Mouse (Mus musculus): ENCODE measurements around the gene Luc7l. TPM values are rescaled to one million over a fixed set of nuclear protein-coding genes. Genes with fewer than 3 reads are reported as not detected.
"Not testable (repeated sequence)": the region's sequence is repeated elsewhere in the genome, so short reads cannot be mapped to it uniquely, and the experiment has no call there.

Gene Luc7l
- polyA plus RNA-seq, 1 experiment, result 23.7 TPM

GRCm38 (mm10) chr17:26244101-26244841 lies 8.4 kb upstream of the Luc7l start, which contains the start of gene Fam234a:
Gene Fam234a, minus strand, starts transcription at chr17:26244242.
- no peaks in the 10 kb centered on the region for H3K36me3 ChIP-seq (replicated peaks; ENCODE audit: low read length)
- H3K4me3 ChIP-seq (replicated peaks), result peak within 1 kb of the TSS; percentile 96
- no peaks in the 10 kb centered on the region for H3K27me3 ChIP-seq (replicated peaks)
- H3K9me3 ChIP-seq, result 0 out of 2 replicates have a peak, but pooled peaks cover 5% of the 10 kb centered on the region
- H3K4me1 ChIP-seq, result peaks cover 46% of the 10 kb centered on the region
- 0 out of 2 replicates have a peak, but pooled peaks have one; percentile 32 for TF ChIP-seq FLI1 (IDR thresholded peaks at IDR 0.05; ENCODE audit: low read length)
- TF ChIP-seq GATA1 (IDR thresholded peaks at IDR 0.05; ENCODE audit: borderline replicate concordance, low read length), result no peak

GRCm38 (mm10) chr17:26251886-26252538 lies 684 bp upstream of the Luc7l start:
- H3K4me1 ChIP-seq, result peaks cover 48% of the 10 kb centered on the region
- no peaks in the 10 kb centered on the region for H3K27me3 ChIP-seq (replicated peaks)
- H3K4me3 ChIP-seq (replicated peaks), result peak overlapping the region; percentile 98
- no peak for TF ChIP-seq FLI1 (IDR thresholded peaks at IDR 0.05; ENCODE audit: low read length)
- TF ChIP-seq GATA1 (IDR thresholded peaks at IDR 0.05; ENCODE audit: borderline replicate concordance, low read length), result no peak
- peaks cover 14% of the 10 kb centered on the region for H3K36me3 ChIP-seq (replicated peaks; ENCODE audit: low read length)
- no peaks in the 10 kb centered on the region for H3K9me3 ChIP-seq

GRCm38 (mm10) chr17:26253399-26253798 lies 703 bp downstream of the Luc7l start:
- H3K4me1 ChIP-seq, result peaks cover 49% of the 10 kb centered on the region
- H3K9me3 ChIP-seq, result no peaks in the 10 kb centered on the region
- TF ChIP-seq GATA1 (IDR thresholded peaks at IDR 0.05; ENCODE audit: borderline replicate concordance, low read length), result no peak
- no peak for TF ChIP-seq FLI1 (IDR thresholded peaks at IDR 0.05; ENCODE audit: low read length)
- H3K4me3 ChIP-seq (replicated peaks), result peak overlapping the region; percentile 98
- H3K27me3 ChIP-seq (replicated peaks), result no peaks in the 10 kb centered on the region
- peaks cover 25% of the 10 kb centered on the region for H3K36me3 ChIP-seq (replicated peaks; ENCODE audit: low read length)

- no peaks in the 10 kb centered on the region for H3K9me3 ChIP-seq
- no peaks in the 10 kb centered on the region for H3K27me3 ChIP-seq (replicated peaks)
- peaks cover 41% of the 10 kb centered on the region for H3K36me3 ChIP-seq (replicated peaks; ENCODE audit: low read length)
- H3K4me3 ChIP-seq (replicated peaks), result no peak overlapping the region
- TF ChIP-seq FLI1 (IDR thresholded peaks at IDR 0.05; ENCODE audit: low read length), result no peak
- TF ChIP-seq GATA1 (IDR thresholded peaks at IDR 0.05; ENCODE audit: borderline replicate concordance, low read length), result no peak
- H3K4me1 ChIP-seq, result peaks cover 38% of the 10 kb centered on the region
Measured at GRCm38 (mm10) chr17:26255313-26255712, 2.6 kb downstream of the Luc7l start.

- Histone ChIP-seq H3K36me3 (replicated peaks; ENCODE audit: low read length) (peaks cover 87% of the 10 kb centered on the region), H3K27me3 (replicated peaks) (no peaks in the 10 kb centered on the region), H3K4me3 (replicated peaks) (no peak overlapping the region), H3K9me3 (no peaks in the 10 kb centered on the region), H3K4me1 (peaks cover 4% of the 10 kb centered on the region)
- TF ChIP-seq GATA1 (IDR thresholded peaks at IDR 0.05; ENCODE audit: borderline replicate concordance, low read length), result no peak
- no peak for TF ChIP-seq FLI1 (IDR thresholded peaks at IDR 0.05; ENCODE audit: low read length)
Measured at GRCm38 (mm10) chr17:26261826-26262225, 9.1 kb downstream of the Luc7l start.

- TF ChIP-seq GATA1 (IDR thresholded peaks at IDR 0.05; ENCODE audit: borderline replicate concordance, low read length) (no peak), FLI1 (IDR thresholded peaks at IDR 0.05; ENCODE audit: low read length) (no peak)
- H3K9me3 ChIP-seq, result no peaks in the 10 kb centered on the region
- no peaks in the 10 kb centered on the region for H3K4me1 ChIP-seq
- H3K27me3 ChIP-seq (replicated peaks), result no peaks in the 10 kb centered on the region
- no peak overlapping the region for H3K4me3 ChIP-seq (replicated peaks)
- peaks cover 87% of the 10 kb centered on the region for H3K36me3 ChIP-seq (replicated peaks; ENCODE audit: low read length)
Measured at GRCm38 (mm10) chr17:26262384-26262783, 9.7 kb downstream of the Luc7l start.

- H3K27me3 ChIP-seq (replicated peaks), result no peaks in the 10 kb centered on the region
- H3K9me3 ChIP-seq, result no peaks in the 10 kb centered on the region
- no peaks in the 10 kb centered on the region for H3K4me1 ChIP-seq
- peaks cover 78% of the 10 kb centered on the region for H3K36me3 ChIP-seq (replicated peaks; ENCODE audit: low read length)
- H3K4me3 ChIP-seq (replicated peaks), result no peak overlapping the region
- TF ChIP-seq GATA1 (IDR thresholded peaks at IDR 0.05; ENCODE audit: borderline replicate concordance, low read length), result no peak
- no peak for TF ChIP-seq FLI1 (IDR thresholded peaks at IDR 0.05; ENCODE audit: low read length)
Measured at GRCm38 (mm10) chr17:26268851-26269250, 16.2 kb downstream of the Luc7l start.

GRCm38 (mm10) chr17:26269577-26269976 lies 16.9 kb downstream of the Luc7l start:
- not testable (repeated sequence) for H3K4me1 ChIP-seq; H3K27me3 ChIP-seq (replicated peaks); H3K9me3 ChIP-seq; H3K4me3 ChIP-seq (replicated peaks)
- H3K36me3 ChIP-seq (replicated peaks; ENCODE audit: low read length), result peaks cover 73% of the 10 kb centered on the region

- TF ChIP-seq FLI1 (IDR thresholded peaks at IDR 0.05; ENCODE audit: low read length), result no peak
- TF ChIP-seq GATA1 (IDR thresholded peaks at IDR 0.05; ENCODE audit: borderline replicate concordance, low read length), result no peak
- Histone ChIP-seq H3K9me3 (no peaks in the 10 kb centered on the region), H3K36me3 (replicated peaks; ENCODE audit: low read length) (peaks cover 74% of the 10 kb centered on the region), H3K4me1 (peaks cover 8% of the 10 kb centered on the region), H3K27me3 (replicated peaks) (no peaks in the 10 kb centered on the region), H3K4me3 (replicated peaks) (no peak overlapping the region)
Measured at GRCm38 (mm10) chr17:26272586-26272985, 19.9 kb downstream of the Luc7l start.

- H3K27me3 ChIP-seq (replicated peaks), result no peaks in the 10 kb centered on the region
- no peaks in the 10 kb centered on the region for H3K9me3 ChIP-seq
- H3K4me3 ChIP-seq (replicated peaks), result no peak overlapping the region
- TF ChIP-seq GATA1 (IDR thresholded peaks at IDR 0.05; ENCODE audit: borderline replicate concordance, low read length) (no peak), FLI1 (IDR thresholded peaks at IDR 0.05; ENCODE audit: low read length) (no peak)
- peaks cover 82% of the 10 kb centered on the region for H3K36me3 ChIP-seq (replicated peaks; ENCODE audit: low read length)
- H3K4me1 ChIP-seq, result peaks cover 17% of the 10 kb centered on the region
Measured at GRCm38 (mm10) chr17:26275933-26276332, 23.2 kb downstream of the Luc7l start.

Measured in megakaryocyte, embryonic 14.5 days (primary cell).